Comparison of ENCODE assay signal across 23 mouse cellular contexts in genomic region chr4:135880576-135880975, GRCm38 (mm10). TPM values are rescaled to one million over a fixed set of nuclear protein-coding genes. Genes with fewer than 3 reads are reported as not detected.
DNase-seq lines count a peak whose midpoint lies in the region; TF ChIP-seq lines count a peak whose summit lies in the region.
"Had no signal": no experiment of that assay in that cellular context is flagged by ENCODE, and none has a peak within 500 bp of the region (broad histone marks: within the 10 kb centered on the region; RNA-seq: fewer than 3 reads in every experiment).

No protein-coding gene starts in this region.

- dilution Hi-C loops in CH12.LX (cut with MboI; ENCODE audit: extremely low pct_ligation_motif_present, extremely low pct_unique_long_range_greater_than_20kb, low sequenced_read_pairs): no loop called here

- TF ChIP-seq CTCF in CH12.LX (conservative IDR thresholded peaks at IDR 0.05 in 1 of 2, IDR thresholded peaks at IDR 0.05 in 1 of 2; ENCODE audit: low read depth in 2 of 2, low read length in 2 of 2): no peak

- no peak overlapping the region for H3K27ac ChIP-seq in heart, embryonic 10.5 days
- no peak overlapping the region for H3K27ac ChIP-seq in CH12.LX (ENCODE audit: insufficient read depth, low read depth)
- H3K27ac ChIP-seq: embryonic facial prominence, embryonic 13.5 days; embryonic facial prominence, embryonic 15.5 days; forebrain, embryonic 10.5 days; forebrain, embryonic 12.5 days had no signal

- no peaks in the 10 kb centered on the region for H3K9me3 ChIP-seq in heart, embryonic 10.5 days
- H3K9me3 ChIP-seq in CH12.LX (replicated peaks; ENCODE audit: low read length): no peaks in the 10 kb centered on the region
- H3K9me3 ChIP-seq: embryonic facial prominence, embryonic 13.5 days; embryonic facial prominence, embryonic 15.5 days; forebrain, embryonic 10.5 days; forebrain, embryonic 12.5 days had no signal

- DNase-seq in heart, embryonic 10.5 days (ENCODE audit: low spot score): peak; percentile 61
- DNase-seq in heart, postnatal 14 days: no peak
- peak; percentile 7 for DNase-seq in kidney, postnatal 10 days
- DNase-seq in kidney, adult 9 months: no peak
- peak; percentile 41 for DNase-seq in testis, postnatal 10 days (ENCODE audit: low spot score)
- DNase-seq in testis, postnatal 14 days (ENCODE audit: low spot score): no peak
- no peak for DNase-seq in CH12.LX (ENCODE audit: extremely low read depth)
- DNase-seq: adrenal gland, adult 2 months; adrenal gland, postnatal 10 days; adrenal gland, postnatal 25 days; B cell, adult 2 months; cerebellum, adult 11 months; cerebellum, adult 18-20 months; cerebellum, adult 8-10 months; cerebellum, adult 9-11 months; cerebellum, postnatal 14 days; cerebellum, postnatal 36 days; embryo, embryonic 11 days had no signal

- H3K36me3 ChIP-seq in heart, embryonic 10.5 days: no peaks in the 10 kb centered on the region
- H3K36me3 ChIP-seq in CH12.LX (replicated peaks in 1 of 2; ENCODE audit: control insufficient read depth in 1 of 2, insufficient read depth in 1 of 2, low read length in 1 of 2): no peaks in the 10 kb centered on the region
- H3K36me3 ChIP-seq: embryonic facial prominence, embryonic 13.5 days; embryonic facial prominence, embryonic 15.5 days; forebrain, embryonic 10.5 days; forebrain, embryonic 12.5 days had no signal

- no peak overlapping the region for H3K4me2 ChIP-seq in CH12.LX (ENCODE audit: insufficient read depth, low read depth, poor library complexity, severe bottlenecking)
- H3K4me2 ChIP-seq: embryonic facial prominence, embryonic 13.5 days; embryonic facial prominence, embryonic 15.5 days; forebrain, embryonic 12.5 days had no signal

- 83% methylated on average over 10 of the region's 10 CpGs for WGBS in heart, embryonic 10.5 days

- no peaks in the 10 kb centered on the region for H3K27me3 ChIP-seq in heart, embryonic 10.5 days (ENCODE audit: insufficient read depth, poor library complexity, severe bottlenecking)
- no peaks in the 10 kb centered on the region for H3K27me3 ChIP-seq in CH12.LX (replicated peaks)
- H3K27me3 ChIP-seq: embryonic facial prominence, embryonic 13.5 days; embryonic facial prominence, embryonic 15.5 days; forebrain, embryonic 12.5 days had no signal

- no peak for TF ChIP-seq EP300 in CH12.LX (IDR thresholded peaks at IDR 0.05; ENCODE audit: low read length)

- H3K4me1 ChIP-seq in heart, embryonic 10.5 days: peaks cover 33% of the 10 kb centered on the region
- peaks cover 16 to 52% of the 10 kb centered on the region in 2 experiments for H3K4me1 ChIP-seq in CH12.LX (ENCODE audit: control insufficient read depth in 1 of 2, insufficient read depth in 2 of 2)

- no peak for TF ChIP-seq POLR2A in CH12.LX (IDR thresholded peaks at IDR 0.05; ENCODE audit: low read depth, low read length)

- no peak overlapping the region for H3K9ac ChIP-seq in CH12.LX (ENCODE audit: insufficient read depth, low read depth)
- H3K9ac ChIP-seq: embryonic facial prominence, embryonic 13.5 days; embryonic facial prominence, embryonic 15.5 days; forebrain, embryonic 12.5 days had no signal

- in situ Hi-C loops in CH12.LX (cut with MboI; ENCODE audit: low pct_ligation_motif_present, low pct_unique_long_range_greater_than_20kb, low sequenced_read_pairs): loop anchor here (10.0 kb wide), 1 partner anchor 64 kb away; the partner anchor contains the start of gene Hmgcl

- H3K79me2 ChIP-seq in CH12.LX (replicated peaks; ENCODE audit: control insufficient read depth, extremely low read depth, insufficient read depth, poor library complexity, severe bottlenecking): no peaks in the 10 kb centered on the region

- intact Hi-C loops in heart, postnatal 14 days (cut with DNase I): loop anchor here (10.0 kb wide), 1 partner anchor 176 kb away; no protein-coding TSS in a partner anchor

- no peak overlapping the region for H3K4me3 ChIP-seq in heart, embryonic 10.5 days
- no peak overlapping the region for H3K4me3 ChIP-seq in CH12.LX (replicated peaks in 1 of 3; ENCODE audit: low read depth in 2 of 3, low read length in 2 of 3, poor library complexity in 1 of 3)
- H3K4me3 ChIP-seq: embryonic facial prominence, embryonic 13.5 days; embryonic facial prominence, embryonic 15.5 days; erythroblast, embryonic 14.5 days; forebrain, embryonic 10.5 days; forebrain, embryonic 12.5 days had no signal

- no peak for TF ChIP-seq RAD21 in CH12.LX (IDR thresholded peaks at IDR 0.05; ENCODE audit: low read depth, low read length)

TF ChIP-seq in CH12.LX, 34 proteins besides CTCF, POLR2A, EP300 and RAD21:
- peak; percentile 52 for TF ChIP-seq NRF1 (IDR thresholded peaks at IDR 0.05; ENCODE audit: low read depth, low read length)
- no peak for TF ChIP-seq RCOR1 (conservative IDR thresholded peaks at IDR 0.05; ENCODE audit: low read depth, low read length)

RNA-seq across cellular contexts. Expression of gene Pnrc2, which starts 6.9 kb away (rescaled TPM):
- polyA plus RNA-seq in heart, embryonic 10.5 days (2016; fragmentation: Nextera tagmentation; extraction: Ambion mirVana): 121 and 150 TPM in 2 replicates
- 10 to 100 TPM; 79.0 to 84.8 TPM for total RNA-seq in heart, postnatal 14 days (2021)
- total RNA-seq in CH12.LX (2012; rRNA removed) (22.2 and 30.5 TPM in 2 replicates), CH12.LX (2014; rRNA removed) (46.9 and 55.0 TPM in 2 replicates)
- 32.8 and 34.4 TPM in 2 replicates for polyA plus RNA-seq in CH12.LX (2012; ENCODE audit: insufficient read length, low read depth)

RNA-seq across cellular contexts. Expression of gene Cnr2, which starts 14.6 kb away (rescaled TPM):
- 0.60 and 1.4 TPM in 2 replicates for polyA plus RNA-seq in heart, embryonic 10.5 days (2016; fragmentation: Nextera tagmentation; extraction: Ambion mirVana)
- under 1 TPM; 0.76 to 0.93 TPM for total RNA-seq in heart, postnatal 14 days (2021)
- total RNA-seq in CH12.LX (2012; rRNA removed) (5.6 and 6.5 TPM in 2 replicates), CH12.LX (2014; rRNA removed) (13.5 and 13.8 TPM in 2 replicates)
- 9.4 and 10.6 TPM in 2 replicates for polyA plus RNA-seq in CH12.LX (2012; ENCODE audit: insufficient read length, low read depth)
- polyA plus RNA-seq: erythroblast, embryonic 14.5 days had no signal

RNA-seq across cellular contexts. Expression of gene Srsf10, which starts 25.0 kb away (rescaled TPM):
- polyA plus RNA-seq in heart, embryonic 10.5 days (2016; fragmentation: Nextera tagmentation; extraction: Ambion mirVana): 188 and 227 TPM in 2 replicates
- 10 to 100 TPM; 48.1 to 59.7 TPM for total RNA-seq in heart, postnatal 14 days (2021)
- total RNA-seq in CH12.LX (2012; rRNA removed) (85.7 and 127 TPM in 2 replicates), CH12.LX (2014; rRNA removed) (179 and 197 TPM in 2 replicates)
- polyA plus RNA-seq in CH12.LX (2012; ENCODE audit: insufficient read length, low read depth): 291 and 341 TPM in 2 replicates

RNA-seq across cellular contexts. Expression of gene Fuca1, which starts 40.0 kb away (rescaled TPM):
- 44.2 and 51.2 TPM in 2 replicates for polyA plus RNA-seq in heart, embryonic 10.5 days (2016; fragmentation: Nextera tagmentation; extraction: Ambion mirVana)
- 10 to 100 TPM; 33.5 to 40.7 TPM for total RNA-seq in heart, postnatal 14 days (2021)
- total RNA-seq in CH12.LX (2012; rRNA removed): 63.2 and 77.6 TPM in 2 replicates
- total RNA-seq in CH12.LX (2014; rRNA removed): 28.6 and 32.6 TPM in 2 replicates
- 66.5 and 71.5 TPM in 2 replicates for polyA plus RNA-seq in CH12.LX (2012; ENCODE audit: insufficient read length, low read depth)

Comparison
In these comparisons a context has a peak if more than half of its experiments do, and no peak if none do; other contexts are left out.
1. DNase-seq: peak in heart, embryonic 10.5 days (single experiment), kidney, postnatal 10 days (single experiment) and testis, postnatal 10 days (single experiment); none in heart, postnatal 14 days (0 of 2), kidney, adult 9 months (single experiment), testis, postnatal 14 days (single experiment) and CH12.LX (single experiment).